Mouse (Mus musculus): Measurements from ENCODE around the gene Txndc12.

The Txndc12 gene

DNA sequence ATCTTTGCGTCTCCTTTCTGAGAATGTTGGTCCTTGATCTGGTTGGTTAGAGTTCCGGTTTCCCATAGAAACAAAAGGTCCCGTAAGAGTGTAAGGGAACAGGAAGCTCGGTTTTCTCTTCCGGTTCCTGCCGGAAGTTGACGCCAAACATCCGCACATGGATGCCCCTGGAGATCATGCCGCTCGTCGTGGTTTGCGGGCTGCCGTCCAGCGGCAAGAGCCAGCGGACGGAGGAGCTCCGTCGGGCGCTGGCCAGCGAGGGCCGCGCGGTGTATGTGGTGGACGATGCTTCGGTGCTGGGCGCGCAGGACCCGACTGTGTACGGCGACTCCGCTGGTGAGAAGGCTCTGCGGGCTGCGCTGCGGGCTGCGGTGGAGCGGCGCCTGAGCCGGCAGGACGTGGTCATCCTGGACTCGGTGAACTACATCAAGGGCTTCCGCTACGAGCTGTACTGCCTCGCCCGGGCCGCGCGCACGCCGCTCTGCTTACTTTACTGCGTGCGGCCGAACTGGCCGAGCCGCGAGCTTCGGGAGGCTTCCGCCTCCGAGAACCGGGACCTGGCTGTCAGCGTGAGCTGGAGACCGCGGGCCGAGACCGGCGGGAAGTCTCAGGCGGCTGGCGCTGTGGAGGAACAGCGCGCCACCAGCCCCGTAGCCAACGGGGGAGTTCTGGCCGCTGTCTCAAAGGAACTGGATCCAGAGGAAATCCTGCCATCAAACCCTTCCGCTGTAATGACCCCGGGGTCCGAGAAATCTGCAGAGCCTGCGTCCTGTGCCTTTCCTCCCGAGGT lies 13.5 kb downstream of the Txndc12 start, which contains the start of gene Kti12:
Gene Kti12, plus strand, starts transcription at position 71 of the 790 bp plus-strand sequence.
- DNase-seq, result peak; percentile 92

- no peak for DNase-seq
Measured at GRCm38 (mm10) chr4:108848505-108848848, 14.1 kb downstream of the Txndc12 start, which contains the start of gene A730015C16Rik. Gene A730015C16Rik (minus strand): TSS chr4:108848619.

- DNase-seq, result no peak
Measured at GRCm38 (mm10) chr4:108866806-108867205, 32.4 kb downstream of the Txndc12 start.

- DNase-seq, result peak; percentile 88
Measured at GRCm38 (mm10) chr4:108869730-108870374, 35.5 kb downstream of the Txndc12 start.

- no peak for DNase-seq
Measured at GRCm38 (mm10) chr4:108873746-108874145, 39.3 kb downstream of the Txndc12 start.

DNA sequence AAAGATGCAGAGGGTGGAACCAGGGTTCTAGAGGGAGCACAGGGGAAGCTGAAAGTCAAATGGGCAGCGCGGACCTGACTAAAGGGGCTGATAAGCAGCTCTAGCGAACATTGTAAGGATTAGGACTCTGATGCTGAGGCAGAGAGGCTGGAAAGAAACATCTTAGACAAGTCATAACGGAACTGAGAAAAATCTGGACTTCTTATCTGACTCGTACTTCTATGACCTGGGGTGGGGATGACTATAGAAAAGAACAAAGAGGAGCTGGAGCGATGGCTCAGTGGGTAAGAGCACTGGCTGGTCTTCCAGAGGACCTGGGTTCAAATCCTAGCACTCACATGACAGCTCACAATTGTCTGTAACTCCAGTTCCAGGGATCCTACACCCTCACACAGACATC lies 43.5 kb downstream of the Txndc12 start:
- no peak for DNase-seq

- peak; percentile 90 for DNase-seq
Measured at GRCm38 (mm10) chr4:108878963-108879822, 44.8 kb downstream of the Txndc12 start, which contains the start of gene Rab3b. Gene Rab3b (plus strand): TSS chr4:108879063.

DNA sequence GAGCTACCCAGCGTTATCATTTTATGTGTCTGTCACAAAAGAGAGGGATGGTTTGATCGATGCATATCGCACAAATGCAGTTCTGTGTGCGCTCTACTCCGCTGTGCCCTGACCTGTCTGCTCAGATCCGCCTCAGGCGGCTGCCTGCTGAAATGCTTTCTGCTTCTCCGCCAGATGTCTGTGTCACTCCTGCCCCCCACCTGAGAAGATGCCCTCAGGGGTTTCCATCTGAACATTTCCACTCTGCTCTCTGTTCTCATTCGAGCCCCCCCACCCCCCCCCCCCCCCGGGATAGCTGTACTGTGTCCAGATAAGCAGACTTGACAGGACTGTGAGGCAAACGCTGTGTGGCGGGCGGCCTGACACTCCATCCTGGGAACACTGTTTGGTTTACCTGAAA lies 49.4 kb downstream of the Txndc12 start:
- DNase-seq, result peak; percentile 33

DNA sequence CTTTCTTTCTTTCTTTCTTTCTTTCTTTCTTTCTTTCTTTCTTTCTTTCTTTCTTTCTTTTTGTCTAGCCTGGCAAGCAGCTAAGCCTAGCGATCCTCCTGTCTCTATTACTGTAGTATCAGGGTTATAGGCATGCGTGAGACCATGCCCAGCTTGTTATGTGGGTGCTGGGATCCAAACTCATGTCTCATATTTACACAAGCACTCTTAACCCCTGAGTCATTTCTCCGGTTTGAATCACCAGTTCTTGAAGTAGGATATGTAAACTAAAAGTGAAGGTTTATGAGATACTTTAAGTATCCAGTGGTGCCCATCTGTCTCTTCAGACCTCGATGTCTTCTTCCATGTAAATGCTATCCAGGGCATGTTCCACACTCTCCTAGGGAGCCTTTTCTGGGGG lies 53.1 kb downstream of the Txndc12 start:
- no peak for DNase-seq

DNA sequence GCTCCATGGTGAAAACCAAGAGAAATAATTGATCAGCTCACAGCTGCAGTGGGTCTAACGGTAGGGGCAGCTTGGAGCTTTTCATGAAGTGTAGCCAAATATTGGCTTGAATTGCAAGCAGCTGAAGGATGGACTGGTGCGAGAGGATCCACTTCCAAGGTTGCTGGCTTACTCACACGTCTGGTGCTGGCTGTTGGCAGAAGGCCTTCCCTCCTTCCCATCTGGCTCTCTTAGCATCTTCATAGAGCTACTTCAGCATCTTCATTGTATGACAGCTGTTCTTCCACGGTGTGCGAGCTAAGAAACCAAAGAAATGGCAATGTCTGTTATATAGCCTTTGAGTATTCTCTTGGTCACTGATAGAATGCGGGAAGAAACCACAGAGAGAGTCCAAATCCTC lies 56.5 kb downstream of the Txndc12 start:
- DNase-seq, result no peak

DNA sequence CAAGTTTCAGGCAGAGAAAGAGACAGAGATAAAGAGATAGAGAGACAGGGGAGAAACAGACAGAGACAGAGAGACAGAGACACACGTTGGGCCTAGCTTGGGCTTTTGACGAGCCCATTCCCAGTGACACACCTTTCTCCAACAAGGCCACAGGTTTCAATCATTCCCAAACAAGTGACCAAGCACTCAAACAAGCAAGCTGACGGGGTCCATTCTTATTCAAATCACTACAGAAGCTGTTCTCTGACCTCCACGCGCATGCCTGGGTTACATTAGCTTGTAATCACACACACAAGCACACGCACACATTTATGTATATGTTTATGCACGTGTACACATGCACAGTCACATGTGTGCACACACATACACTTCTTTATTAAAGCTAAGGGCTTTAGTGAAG lies 66.0 kb downstream of the Txndc12 start:
- DNase-seq, result no peak

DNA sequence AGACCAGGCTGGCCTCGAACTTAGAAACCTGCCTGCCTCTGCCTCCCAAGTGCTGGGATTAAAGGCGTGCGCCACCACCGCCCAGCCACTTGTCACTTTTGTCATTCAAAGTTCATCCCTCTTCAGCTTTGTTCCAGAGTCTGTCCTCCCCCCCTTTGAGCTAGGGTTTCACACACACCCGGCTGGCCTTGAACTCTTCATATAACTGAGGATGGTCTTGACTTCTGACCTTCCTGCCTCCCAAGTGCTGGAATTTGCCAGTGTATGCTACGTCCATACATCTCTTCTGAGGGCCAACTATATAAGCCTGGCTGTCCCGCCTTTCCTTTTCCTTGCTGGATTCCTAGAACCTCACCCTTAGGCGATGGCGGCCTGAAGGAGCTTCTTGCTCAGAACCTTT lies 68.5 kb downstream of the Txndc12 start:
- no peak for DNase-seq

GRCm38 (mm10) chr4:108903346-108903745 lies 68.9 kb downstream of the Txndc12 start:
- DNase-seq, result no peak

DNA sequence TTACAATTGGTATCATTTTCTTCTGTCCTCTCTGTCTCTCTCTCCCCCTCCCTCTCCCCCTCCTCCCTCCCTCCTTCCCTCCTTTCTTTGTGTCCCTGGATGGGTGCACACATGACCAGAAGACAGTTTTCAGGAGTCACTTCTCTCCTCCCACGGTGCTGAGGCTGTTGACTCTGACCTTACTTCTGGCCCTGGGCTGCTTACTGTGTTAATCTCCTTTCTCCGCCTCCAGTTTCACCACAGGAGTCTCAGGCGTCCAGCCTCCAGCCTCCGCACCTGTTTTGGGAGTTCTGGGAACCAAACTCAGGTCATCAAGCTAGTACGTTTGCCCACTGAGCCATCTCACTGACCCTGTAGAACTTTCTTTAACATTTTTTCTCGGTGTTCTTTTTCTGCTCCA lies 69.7 kb downstream of the Txndc12 start:
- no peak for DNase-seq

GRCm38 (mm10) chr4:108904790-108905189 lies 70.4 kb downstream of the Txndc12 start:
- DNase-seq, result no peak

DNA sequence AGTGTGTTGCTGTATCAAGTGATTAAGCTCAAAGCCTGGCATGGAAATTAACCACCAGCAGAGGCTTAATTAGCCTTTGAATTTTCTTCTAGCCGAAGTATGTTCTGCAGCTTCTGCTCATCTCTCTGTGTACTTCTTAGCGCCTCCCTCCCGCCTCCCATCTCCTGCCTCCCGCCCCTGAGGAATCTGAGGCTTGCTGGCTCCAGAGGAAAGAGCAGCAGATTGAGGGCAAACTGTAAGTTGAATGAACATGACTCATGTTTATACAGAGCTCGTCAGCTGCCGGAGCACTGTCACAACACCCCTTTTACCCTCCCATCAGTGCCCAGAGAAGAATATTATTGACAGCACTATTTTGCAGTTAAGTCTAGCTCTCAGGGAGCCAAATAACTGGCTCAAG lies 71.5 kb downstream of the Txndc12 start:
- peak; percentile 17 for DNase-seq

DNA sequence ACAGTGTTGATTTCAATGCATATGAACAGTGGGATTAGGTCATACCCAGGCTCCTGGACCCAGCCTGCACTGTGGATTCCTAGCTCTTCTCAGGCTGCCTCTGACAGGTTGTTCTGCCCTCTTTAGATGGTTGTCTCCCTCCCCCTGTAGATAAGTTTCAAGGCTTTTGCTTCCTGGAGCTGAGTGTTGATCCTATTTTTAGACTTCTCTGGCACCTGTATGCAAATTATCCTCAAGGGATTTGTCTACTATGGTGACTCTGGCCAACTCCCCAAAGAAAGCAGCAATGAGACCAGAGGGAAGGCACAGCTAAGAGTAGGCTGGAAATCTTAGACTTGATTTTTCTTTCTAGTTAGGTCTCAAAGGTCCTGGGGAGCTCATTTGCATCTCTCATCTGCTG lies 73.1 kb downstream of the Txndc12 start:
- DNase-seq, result no peak

DNA sequence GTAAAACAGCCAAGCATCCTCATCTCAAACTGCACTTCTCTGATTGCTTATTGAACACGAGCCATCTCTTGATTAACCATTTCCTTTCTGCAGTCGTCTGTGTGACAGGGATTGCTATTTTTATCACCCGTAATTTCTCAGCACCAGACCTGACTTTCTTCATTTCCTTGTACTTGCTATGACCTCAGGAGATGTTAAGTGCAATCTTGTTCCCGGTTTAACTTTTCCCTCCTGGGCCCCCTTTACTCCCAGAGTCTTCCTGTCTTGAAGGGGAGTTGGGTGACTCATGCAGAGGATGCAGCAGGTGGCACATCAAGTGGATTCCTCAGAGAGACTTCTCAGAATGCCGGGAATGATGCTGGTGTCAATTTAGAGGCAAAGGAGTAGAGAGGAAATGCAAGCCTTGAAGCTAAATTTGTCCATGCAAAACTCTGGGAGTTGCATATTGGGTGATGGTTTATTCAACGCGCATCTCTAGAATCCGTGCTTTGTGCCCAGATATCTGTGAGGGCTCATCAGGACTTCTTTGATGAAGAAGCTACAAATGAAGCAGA lies 75.5 kb downstream of the Txndc12 start:
- no peak for DNase-seq
